Mouse (Mus musculus) hindbrain, embryonic 16.5 days (tissue): ENCODE measurements around the gene Cdh5. TPM values are rescaled to one million over a fixed set of nuclear protein-coding genes. Genes with fewer than 3 reads are reported as not detected.

Experiments
- polyA plus RNA-seq: library from polyadenylated mRNA; unstranded; fragments of >200 nt; fragmentation: Nextera tagmentation; extraction: Ambion mirVana; gene quantifications from 2 replicates; pipeline ENCODE4 v1.2.1, GENCODE M21; 2015

The Cdh5 gene
- polyA plus RNA-seq, 1 experiment from 2014 or later: 11.2 TPM

Other genes with a start within 250 kb of the Cdh5 start
- 7.8 and 8.8 TPM in 2 replicates for gene Bean1, start 68.8 kb downstream of the Cdh5 start, polyA plus RNA-seq
- gene Tk2, start 146.9 kb downstream of the Cdh5 start, polyA plus RNA-seq: 49.0 and 50.3 TPM in 2 replicates
- gene Cklf, start 149.2 kb downstream of the Cdh5 start, polyA plus RNA-seq: 33.6 and 36.9 TPM in 2 replicates
- gene Cmtm2a, start 191.6 kb downstream of the Cdh5 start, polyA plus RNA-seq: not detected in 2 replicates
- not detected in 2 replicates for gene Gm45711, start 208.5 kb downstream of the Cdh5 start, polyA plus RNA-seq
- not detected in 2 replicates for gene Cmtm1, start 208.5 kb downstream of the Cdh5 start, polyA plus RNA-seq
- gene Gm11020, start 219.9 kb downstream of the Cdh5 start, polyA plus RNA-seq: not detected in 2 replicates
- not detected in 2 replicates for gene Cmtm2b, start 220.6 kb downstream of the Cdh5 start, polyA plus RNA-seq
- gene Cmtm3, start 237.8 kb downstream of the Cdh5 start, polyA plus RNA-seq: 44.2 and 47.2 TPM in 2 replicates